Mouse (Mus musculus) right cerebral cortex, postnatal 25 days (tissue): ENCODE measurements around the gene Mt3.
"Not testable (repeated sequence)": the region's sequence is repeated elsewhere in the genome, so short reads cannot be mapped to it uniquely, and the experiment has no call there.

Experiments
- DNase-seq: peaks from one replicate; pipeline ENCODE4 v3.0.0; 2022

Gene Mt3

GRCm38 (mm10) chr8:94153451-94153850 lies 1.0 kb downstream of the Mt3 start:
- DNase-seq, result peak; percentile 43

GRCm38 (mm10) chr8:94154537-94154936 lies 2.1 kb downstream of the Mt3 start:
- DNase-seq, result no peak

GRCm38 (mm10) chr8:94156092-94156491 lies 3.7 kb downstream of the Mt3 start:
- no peak for DNase-seq

GRCm38 (mm10) chr8:94165772-94166171 lies 13.4 kb downstream of the Mt3 start:
- not testable (repeated sequence) for DNase-seq

- DNase-seq, result peak; percentile 87
These were observed 14.8 kb downstream of the Mt3 start for GRCm38 (mm10) chr8:94167244-94167643.

GRCm38 (mm10) chr8:94169547-94169946 lies 17.1 kb downstream of the Mt3 start:
- DNase-seq, result no peak

- no peak for DNase-seq
These were observed 18.9 kb downstream of the Mt3 start for GRCm38 (mm10) chr8:94171321-94171755.

GRCm38 (mm10) chr8:94172075-94172808 lies 19.8 kb downstream of the Mt3 start, which contains the start of gene Mt2:
TSS of gene Mt2 (plus strand) at chr8:94172664.
- peak; percentile 61 for DNase-seq

- no peak for DNase-seq
These were observed 20.7 kb downstream of the Mt3 start for GRCm38 (mm10) chr8:94172809-94173732.

GRCm38 (mm10) chr8:94173848-94174403 lies 21.5 kb downstream of the Mt3 start:
- no peak for DNase-seq

GRCm38 (mm10) chr8:94174619-94175213 lies 22.3 kb downstream of the Mt3 start:
- no peak for DNase-seq

- DNase-seq, result no peak
These were observed 25.4 kb downstream of the Mt3 start for GRCm38 (mm10) chr8:94177716-94178390.

GRCm38 (mm10) chr8:94178857-94179712 lies 26.7 kb downstream of the Mt3 start, which contains the start of gene Mt1:
TSS of gene Mt1 (plus strand) at chr8:94179082.
- peak; percentile 85 for DNase-seq

GRCm38 (mm10) chr8:94179713-94180560 lies 27.5 kb downstream of the Mt3 start:
- DNase-seq, result peak; percentile 25

GRCm38 (mm10) chr8:94180561-94180908 lies 28.1 kb downstream of the Mt3 start:
- DNase-seq, result no peak

- no peak for DNase-seq
These were observed 29.9 kb downstream of the Mt3 start for GRCm38 (mm10) chr8:94182055-94182929.

- DNase-seq, result peak; percentile 65
These were observed 30.7 kb downstream of the Mt3 start for GRCm38 (mm10) chr8:94183117-94183516.

- no peak for DNase-seq
These were observed 32.0 kb downstream of the Mt3 start for GRCm38 (mm10) chr8:94184357-94184843.

- no peak for DNase-seq
These were observed 33.4 kb downstream of the Mt3 start for GRCm38 (mm10) chr8:94185791-94186190.
